Mouse (Mus musculus) embryonic facial prominence, embryonic 12.5 days (tissue): Measurements from ENCODE around the gene Rufy3. TPM values are rescaled to one million over a fixed set of nuclear protein-coding genes. Genes with fewer than 3 reads are reported as not detected.
A peak's percentile ranks its signal among the peaks of the same experiment; 100 is the strongest.

Experiments used
- ATAC-seq: fragments of 200-750 bp; cut with Nextera tagmentation; 2 replicates; pipeline ENCODE4 v1.8.0; 2017; ENCODE audit not compliant: insufficient number of reproducible peaks, insufficient read depth, low FRiP score, low TSS enrichment
- H3K27ac ChIP-seq: fragments of 300-500 bp; sonication (generic); 2 replicates; pipeline ENCODE4 v1.5.1; 2016; ENCODE audit warnings: mild to moderate bottlenecking
- H3K27me3 ChIP-seq: fragments of 300-500 bp; sonication (generic); 2 replicates; pipeline ENCODE4 v1.6.1; 2016; ENCODE audit warnings: mild to moderate bottlenecking, moderate library complexity
- H3K36me3 ChIP-seq: fragments of 300-500 bp; sonication (generic); 2 replicates; pipeline ENCODE4 v1.6.1; 2016; ENCODE audit warnings: mild to moderate bottlenecking
- H3K4me1 ChIP-seq: fragments of 300-500 bp; sonication (generic); 2 replicates; pipeline ENCODE4 v1.6.1; 2016
- H3K4me2 ChIP-seq: fragments of 300-500 bp; sonication (generic); replicated peaks from 2 replicates; pipeline ENCODE4 v1.6.1; 2016; ENCODE audit warnings: mild to moderate bottlenecking, moderate library complexity
- H3K4me3 ChIP-seq: fragments of 300-500 bp; sonication (generic); 2 replicates; pipeline ENCODE4 v1.5.1; 2016; ENCODE audit warnings: mild to moderate bottlenecking
- H3K9ac ChIP-seq: fragments of 300-500 bp; sonication (generic); 2 replicates; pipeline ENCODE4 v1.6.1; 2016; ENCODE audit warnings: mild to moderate bottlenecking, moderate library complexity
- H3K9me3 ChIP-seq: fragments of 300-500 bp; sonication (generic); 2 replicates; pipeline ENCODE4 v1.6.1; 2016; ENCODE audit warnings: mild to moderate bottlenecking, moderate library complexity
- WGBS: fragments of 180-500 bp; shearing (Covaris S2); methylation state at CpG from one replicate; pipeline ENCODE4 v1.1.7; 2016; 5-methylcytosine and 5-hydroxymethylcytosine counted together
- polyA plus RNA-seq: library from polyadenylated mRNA; unstranded; fragments of >200 nt; fragmentation: Nextera tagmentation; extraction: Ambion mirVana; gene quantifications from 2 replicates; pipeline ENCODE4 v1.2.1, GENCODE M21; 2016

Gene Rufy3
- polyA plus RNA-seq, 1 experiment from 2014 or later, result 31.6 TPM

DNA sequence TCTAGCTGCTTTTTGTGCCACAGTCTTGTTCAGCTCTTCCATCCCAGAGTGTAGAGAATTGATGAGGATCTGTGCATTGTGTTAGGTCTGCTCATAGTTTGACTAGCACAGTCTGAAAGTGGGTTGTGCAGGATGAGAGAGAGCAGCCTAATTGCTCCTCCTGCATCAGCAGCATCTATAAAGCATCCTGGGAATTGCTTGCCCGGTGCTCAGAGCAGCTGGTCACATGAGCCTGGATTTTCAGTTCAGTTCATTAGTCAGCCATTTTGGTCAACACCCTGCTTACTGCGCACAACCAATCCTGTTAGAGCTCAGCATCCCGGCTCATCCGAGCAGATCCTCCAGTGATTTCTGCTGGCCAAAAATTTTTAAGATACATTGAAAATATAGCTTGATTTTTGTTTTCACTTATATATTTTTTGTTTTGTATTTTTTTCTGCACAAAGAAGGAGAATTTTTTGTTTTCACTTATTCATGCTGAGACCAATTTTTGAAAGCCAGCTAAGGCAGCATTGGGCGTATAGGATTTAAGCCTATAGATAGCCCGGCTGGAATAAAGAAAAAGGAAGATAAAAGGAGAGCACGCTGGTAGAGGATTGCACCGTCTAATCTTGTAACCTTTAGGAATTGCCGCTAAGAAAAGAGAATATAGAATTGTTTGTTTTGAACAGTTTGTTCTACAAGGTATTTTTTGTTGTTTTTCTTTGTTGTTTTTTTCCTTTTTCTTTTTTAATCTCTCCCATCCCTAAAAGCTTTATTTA is 18.6 kb downstream of the Rufy3 start:
- H3K36me3 ChIP-seq, result no peaks in the 10 kb centered on the region
- peak overlapping the region; percentile 40 for H3K4me3 ChIP-seq
- H3K9me3 ChIP-seq, result no peaks in the 10 kb centered on the region
- peak; percentile 85 for ATAC-seq
- H3K4me2 ChIP-seq, result peak overlapping the region; percentile 62
- H3K4me1 ChIP-seq, result peaks cover 37% of the 10 kb centered on the region
- no peak overlapping the region for H3K27ac ChIP-seq
- H3K9ac ChIP-seq, result peak overlapping the region; percentile 48
- 50% methylated on average over 9 of the region's 9 CpGs for WGBS
- H3K27me3 ChIP-seq, result no peaks in the 10 kb centered on the region

DNA sequence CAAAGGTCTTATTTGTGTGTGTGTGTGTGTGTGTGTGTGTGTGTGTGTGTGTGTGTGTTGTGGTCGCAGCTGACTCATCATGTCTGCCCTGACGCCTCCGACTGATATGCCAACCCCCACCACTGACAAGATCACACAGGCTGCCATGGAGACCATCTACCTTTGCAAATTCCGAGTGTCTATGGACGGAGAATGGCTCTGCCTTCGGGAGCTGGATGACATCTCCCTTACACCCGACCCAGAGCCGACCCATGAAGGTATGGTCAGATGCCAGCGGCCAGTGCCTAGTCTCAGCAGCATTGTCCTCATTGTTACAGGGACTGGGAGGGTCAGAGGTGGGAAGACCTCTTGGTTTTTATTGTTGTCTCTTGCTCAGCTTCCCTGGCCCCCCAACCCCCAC is 19.2 kb downstream of the Rufy3 start:
- Histone ChIP-seq H3K27me3 (no peaks in the 10 kb centered on the region), H3K4me1 (peaks cover 37% of the 10 kb centered on the region), H3K9me3 (no peaks in the 10 kb centered on the region), H3K27ac (no peak overlapping the region), H3K4me2 (peak overlapping the region; percentile 62), H3K36me3 (no peaks in the 10 kb centered on the region), H3K4me3 (peak overlapping the region; percentile 40), H3K9ac (peak overlapping the region; percentile 48)
- 35% methylated on average over 7 of the region's 9 CpGs for WGBS
- peak; percentile 7; the same call in 1 of the 2 replicates for ATAC-seq

DNA sequence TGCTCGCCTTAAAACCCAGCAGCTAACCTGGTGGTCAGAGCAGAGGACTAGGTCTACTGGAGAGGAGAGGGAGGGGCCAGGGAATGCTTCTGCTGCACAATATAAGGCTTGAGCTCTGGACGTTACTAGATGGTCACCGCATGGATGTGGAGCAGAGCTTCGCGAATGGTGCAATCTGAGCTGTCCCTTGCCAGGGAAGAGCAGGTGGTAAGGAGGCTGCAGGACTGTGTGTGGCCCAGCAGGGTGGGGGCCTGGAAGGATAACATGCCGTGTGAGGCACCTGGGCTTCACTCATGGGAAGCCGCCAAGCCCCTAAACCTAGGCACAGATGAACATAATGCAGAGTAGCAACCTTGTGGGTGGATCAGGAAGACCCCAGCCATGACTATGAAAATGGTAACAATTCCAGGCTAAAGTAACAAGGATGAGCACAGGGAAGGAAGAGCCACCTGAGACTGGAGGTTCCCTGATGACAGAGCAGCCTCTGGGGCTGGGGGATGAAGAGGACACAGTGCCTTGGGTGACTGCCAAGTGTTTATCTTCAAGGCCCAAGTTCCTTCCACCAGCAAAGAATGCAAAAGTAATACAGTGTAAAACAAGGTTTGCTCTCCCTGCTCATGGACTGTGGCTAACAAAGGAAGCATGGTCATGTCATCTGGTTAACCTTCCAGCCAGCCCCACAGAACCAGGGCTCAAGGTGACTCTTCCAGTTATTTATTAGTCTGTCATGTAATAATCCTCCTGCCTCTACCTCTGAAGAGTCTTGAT is 21.8 kb downstream of the Rufy3 start:
- Histone ChIP-seq H3K27ac (no peak overlapping the region), H3K4me2 (peak overlapping the region; percentile 62), H3K36me3 (no peaks in the 10 kb centered on the region), H3K4me1 (peaks cover 37% of the 10 kb centered on the region), H3K9ac (no peak overlapping the region), H3K9me3 (no peaks in the 10 kb centered on the region), H3K27me3 (no peaks in the 10 kb centered on the region), H3K4me3 (no peak overlapping the region)
- ATAC-seq, result 0 out of 2 replicates have a peak, but pooled peaks have one; percentile 23
- WGBS, result 60% methylated on average over 7 of the region's 7 CpGs

- ATAC-seq, result no peak
- H3K27ac ChIP-seq, result no peak overlapping the region
- H3K9ac ChIP-seq, result no peak overlapping the region
- WGBS, result 39% methylated on average over 13 of the region's 13 CpGs
- no peaks in the 10 kb centered on the region for H3K36me3 ChIP-seq
- H3K4me1 ChIP-seq, result peaks cover 37% of the 10 kb centered on the region
- H3K27me3 ChIP-seq, result no peaks in the 10 kb centered on the region
- H3K9me3 ChIP-seq, result no peaks in the 10 kb centered on the region
- peak overlapping the region; percentile 1; the same call in 1 of the 2 replicates for H3K4me2 ChIP-seq
- H3K4me3 ChIP-seq, result no peak overlapping the region
Measured at GRCm38 (mm10) chr5:88587211-88587934, 22.5 kb downstream of the Rufy3 start.

GRCm38 (mm10) chr5:88588481-88588880 is 23.6 kb downstream of the Rufy3 start:
- Histone ChIP-seq H3K4me2 (no peak overlapping the region), H3K36me3 (no peaks in the 10 kb centered on the region), H3K9me3 (no peaks in the 10 kb centered on the region), H3K9ac (no peak overlapping the region), H3K4me1 (peaks cover 37% of the 10 kb centered on the region), H3K27ac (no peak overlapping the region), H3K4me3 (no peak overlapping the region), H3K27me3 (no peaks in the 10 kb centered on the region)
- WGBS, result 74% methylated on average over 5 of the region's 5 CpGs
- ATAC-seq, result no peak

GRCm38 (mm10) chr5:88593421-88594172 is 28.8 kb downstream of the Rufy3 start:
- no peaks in the 10 kb centered on the region for H3K27me3 ChIP-seq
- no peak for ATAC-seq
- H3K36me3 ChIP-seq, result no peaks in the 10 kb centered on the region
- 90% methylated on average over 12 of the region's 13 CpGs for WGBS
- no peaks in the 10 kb centered on the region for H3K4me1 ChIP-seq
- H3K4me2 ChIP-seq, result no peak overlapping the region
- no peak overlapping the region for H3K27ac ChIP-seq
- no peak overlapping the region for H3K9ac ChIP-seq
- no peak overlapping the region for H3K4me3 ChIP-seq
- no peaks in the 10 kb centered on the region for H3K9me3 ChIP-seq

GRCm38 (mm10) chr5:88594173-88594569 is 29.3 kb downstream of the Rufy3 start:
- WGBS, result 94% methylated on average over 7 of the region's 7 CpGs
- Histone ChIP-seq H3K4me1 (no peaks in the 10 kb centered on the region), H3K4me3 (no peak overlapping the region), H3K27me3 (no peaks in the 10 kb centered on the region), H3K9me3 (no peaks in the 10 kb centered on the region), H3K27ac (no peak overlapping the region), H3K4me2 (no peak overlapping the region), H3K9ac (no peak overlapping the region), H3K36me3 (no peaks in the 10 kb centered on the region)
- ATAC-seq, result no peak

GRCm38 (mm10) chr5:88595537-88596455 is 31.0 kb downstream of the Rufy3 start:
- ATAC-seq, result no peak
- 0 out of 2 replicates have a peak, but pooled peaks cover 4% of the 10 kb centered on the region for H3K4me1 ChIP-seq
- H3K4me2 ChIP-seq, result no peak overlapping the region
- no peak overlapping the region for H3K9ac ChIP-seq
- H3K27ac ChIP-seq, result no peak overlapping the region
- H3K9me3 ChIP-seq, result no peaks in the 10 kb centered on the region
- H3K4me3 ChIP-seq, result no peak overlapping the region
- no peaks in the 10 kb centered on the region for H3K27me3 ChIP-seq
- H3K36me3 ChIP-seq, result no peaks in the 10 kb centered on the region
- 80% methylated on average over 5 of the region's 5 CpGs for WGBS

GRCm38 (mm10) chr5:88598961-88599360 is 34.1 kb downstream of the Rufy3 start:
- Histone ChIP-seq H3K27me3 (no peaks in the 10 kb centered on the region), H3K9ac (no peak overlapping the region), H3K36me3 (no peaks in the 10 kb centered on the region), H3K4me3 (no peak overlapping the region), H3K4me2 (no peak overlapping the region), H3K4me1 (0 out of 2 replicates have a peak, but pooled peaks cover 4% of the 10 kb centered on the region), H3K9me3 (no peaks in the 10 kb centered on the region), H3K27ac (no peak overlapping the region)
- no peak for ATAC-seq
- 89% methylated on average over 6 of the region's 6 CpGs for WGBS

DNA sequence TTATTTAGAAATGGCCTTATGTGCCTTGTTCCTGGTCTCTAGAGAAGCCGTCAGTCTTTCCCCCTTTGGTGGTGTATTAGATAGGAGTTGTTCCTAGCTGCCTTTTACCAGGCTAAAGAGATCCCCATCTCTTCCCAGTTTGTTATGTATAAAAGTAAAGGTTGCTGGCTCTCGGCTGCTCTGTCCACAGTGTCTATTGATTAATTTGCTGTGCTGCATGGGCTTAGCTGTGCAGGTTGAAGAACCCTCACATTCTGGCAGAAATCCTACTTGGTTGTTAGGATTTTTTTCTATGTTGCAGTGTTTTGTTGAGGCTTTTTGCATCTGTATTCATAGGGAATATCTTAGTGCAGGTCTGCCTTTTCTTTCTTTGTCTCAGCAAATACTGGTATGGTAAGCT is 37.2 kb downstream of the Rufy3 start:
- H3K4me3 ChIP-seq, result no peak overlapping the region
- H3K27me3 ChIP-seq, result no peaks in the 10 kb centered on the region
- ATAC-seq, result no peak
- no peak overlapping the region for H3K4me2 ChIP-seq
- WGBS, result 83% methylated on average over 2 of the region's 2 CpGs
- no peak overlapping the region for H3K27ac ChIP-seq
- 0 out of 2 replicates have a peak, but pooled peaks cover 4% of the 10 kb centered on the region for H3K4me1 ChIP-seq
- H3K9ac ChIP-seq, result no peak overlapping the region
- H3K36me3 ChIP-seq, result no peaks in the 10 kb centered on the region
- H3K9me3 ChIP-seq, result no peaks in the 10 kb centered on the region
